Mouse (Mus musculus) MEL (cell line): ENCODE measurements around the gene Slc29a4. TPM values are rescaled to one million over a fixed set of nuclear protein-coding genes. Genes with fewer than 3 reads are reported as not detected.

Source experiments
- DNase-seq: peaks from one replicate; pipeline ENCODE4 v3.0.0; 2011; ENCODE audit warnings: low read depth, low spot score
- H3K27ac ChIP-seq: 2 replicates; pipeline ENCODE4 v1.5.1; 2012; ENCODE audit warnings: low read depth, mild to moderate bottlenecking, control low read depth, low read length, moderate library complexity; ENCODE audit not compliant: control insufficient read depth
- H3K27me3 ChIP-seq, 2 experiments: fragments of 150-350 bp in 1 of 2; sonication (generic) in 1 of 2; 2 replicates each; pipeline ENCODE4 v1.6.1; 2012; ENCODE audit warnings: low read length in 2 of 2, mild to moderate bottlenecking in 2 of 2, improper control_type of control experiment in 1 of 2, moderate library complexity in 1 of 2; ENCODE audit not compliant: insufficient read depth in 2 of 2, control insufficient read depth in 1 of 2
- H3K36me3 ChIP-seq, 2 experiments: 2 replicates each; pipeline ENCODE4 v1.6.1; 2012 to 2014; ENCODE audit warnings: low read length in 2 of 2, improper control_type of control experiment in 1 of 2, inconsistent platforms in 1 of 2, mild to moderate bottlenecking in 1 of 2; ENCODE audit not compliant: insufficient read depth in 2 of 2, control insufficient read depth in 1 of 2
- H3K4me1 ChIP-seq, 2 experiments: fragments of 150-350 bp in 1 of 2; sonication (generic) in 1 of 2; 2 replicates each; pipeline ENCODE4 v1.6.1; 2012; ENCODE audit warnings: low read length in 2 of 2, improper control_type of control experiment in 1 of 2, mild to moderate bottlenecking in 1 of 2; ENCODE audit not compliant: insufficient read depth in 2 of 2, control insufficient read depth in 1 of 2
- H3K4me3 ChIP-seq, 2 experiments: fragments of 150-350 bp in 1 of 2; sonication (generic) in 1 of 2; 2 replicates each; pipeline ENCODE4 v1.5.1; 2012; ENCODE audit warnings: low read depth in 2 of 2, low read length in 2 of 2, mild to moderate bottlenecking in 2 of 2, moderate library complexity in 2 of 2, control low read depth in 1 of 2, improper control_type of control experiment in 1 of 2; ENCODE audit not compliant: control insufficient read depth in 1 of 2, insufficient read depth in 1 of 2
- H3K79me2 ChIP-seq: 2 replicates; pipeline ENCODE4 v1.6.1; 2012; ENCODE audit warnings: mild to moderate bottlenecking, low read length, moderate library complexity; ENCODE audit not compliant: control insufficient read depth, poor library complexity, insufficient read depth
- H3K9ac ChIP-seq: 2 replicates; pipeline ENCODE4 v1.6.1; 2012; ENCODE audit warnings: low read depth, mild to moderate bottlenecking, control low read depth, low read length, moderate library complexity; ENCODE audit not compliant: control insufficient read depth, poor library complexity, severe bottlenecking
- H3K9me3 ChIP-seq: fragments of 150-350 bp; sonication (generic); replicated peaks from 2 replicates; pipeline ENCODE4 v1.6.1; 2012; ENCODE audit warnings: mild to moderate bottlenecking, low read length, improper control_type of control experiment, moderate library complexity; ENCODE audit not compliant: insufficient read depth
- BHLHE40 ChIP-seq: IDR thresholded peaks from 2 replicates; pipeline ENCODE4 v1.6.1; 2012; ENCODE audit warnings: low read depth, mild to moderate bottlenecking, inconsistent platforms, low read length, improper control_type of control experiment, borderline replicate concordance
- CHD1 ChIP-seq: IDR thresholded peaks from 2 replicates; pipeline ENCODE4 v1.6.1; 2012; ENCODE audit warnings: low read depth, mild to moderate bottlenecking, inconsistent platforms, low read length, improper control_type of control experiment
- CHD2 ChIP-seq: IDR thresholded peaks from 2 replicates; pipeline ENCODE4 v1.6.1; 2011; ENCODE audit warnings: low read length, improper control_type of control experiment
- CTCF ChIP-seq, 3 experiments: IDR thresholded peaks in 2 of 3; conservative IDR thresholded peaks in 1 of 3; 2 replicates each; pipeline ENCODE4 v1.5.1; 2011 to 2012; ENCODE audit warnings: low read length in 3 of 3, low read depth in 2 of 3, mild to moderate bottlenecking in 2 of 3, improper control_type of control experiment in 1 of 3, inconsistent platforms in 1 of 3, mixed read lengths in 1 of 3, moderate library complexity in 1 of 3; ENCODE audit not compliant: control insufficient read depth in 1 of 3, insufficient read depth in 1 of 3, poor library complexity in 1 of 3, severe bottlenecking in 1 of 3
- ELF1 ChIP-seq: IDR thresholded peaks from 2 replicates; pipeline ENCODE4 v1.6.1; 2014; ENCODE audit warnings: low read depth, mild to moderate bottlenecking, inconsistent platforms, low read length, improper control_type of control experiment, moderate library complexity
- ETS1 ChIP-seq: IDR thresholded peaks from 2 replicates; pipeline ENCODE4 v1.6.1; 2012; ENCODE audit warnings: low read depth, mild to moderate bottlenecking, inconsistent platforms, low read length, improper control_type of control experiment, moderate library complexity
- GATA1 ChIP-seq: IDR thresholded peaks from 2 replicates; pipeline ENCODE4 v1.6.1; 2011; ENCODE audit warnings: low read depth, low read length, improper control_type of control experiment
- HCFC1 ChIP-seq: IDR thresholded peaks from 2 replicates; pipeline ENCODE4 v1.6.1; 2012; ENCODE audit warnings: low read depth, mild to moderate bottlenecking, inconsistent platforms, low read length, improper control_type of control experiment, moderate library complexity
- JUND ChIP-seq: IDR thresholded peaks from 2 replicates; pipeline ENCODE4 v1.6.1; 2011; ENCODE audit warnings: low read depth, mild to moderate bottlenecking, improper control_type of control experiment, low read length
- KAT2A ChIP-seq: conservative IDR thresholded peaks from 2 replicates; pipeline ENCODE4 v1.6.1; 2012; ENCODE audit warnings: low read depth, low read length, improper control_type of control experiment, inconsistent platforms
- MAFK ChIP-seq: IDR thresholded peaks from 2 replicates; pipeline ENCODE4 v1.6.1; 2011; ENCODE audit warnings: low read depth, mild to moderate bottlenecking, low read length, improper control_type of control experiment, borderline replicate concordance
- MYC ChIP-seq: IDR thresholded peaks from 2 replicates; pipeline ENCODE4 v1.6.1; 2011; ENCODE audit warnings: low read depth, mild to moderate bottlenecking, low read length, improper control_type of control experiment, moderate library complexity
- NELFE ChIP-seq: IDR thresholded peaks from 2 replicates; pipeline ENCODE4 v1.6.1; 2011; ENCODE audit warnings: low read depth, low read length, improper control_type of control experiment
- NRF1 ChIP-seq: IDR thresholded peaks from 2 replicates; pipeline ENCODE4 v1.6.1; 2014; ENCODE audit warnings: low read depth, mild to moderate bottlenecking, inconsistent platforms, low read length, improper control_type of control experiment, moderate library complexity; ENCODE audit not compliant: poor library complexity, insufficient read depth, severe bottlenecking
- POLR2AphosphoS5 ChIP-seq: IDR thresholded peaks from 2 replicates; pipeline ENCODE4 v1.6.1; 2012; ENCODE audit warnings: low read depth, borderline replicate concordance, mild to moderate bottlenecking, inconsistent platforms, low read length, moderate library complexity, mixed read lengths
- RAD21 ChIP-seq: IDR thresholded peaks from 2 replicates; pipeline ENCODE4 v1.6.1; 2011; ENCODE audit warnings: mild to moderate bottlenecking, low read depth, low read length, improper control_type of control experiment
- SIN3A ChIP-seq: IDR thresholded peaks from 2 replicates; pipeline ENCODE4 v1.6.1; 2012; ENCODE audit warnings: low read length, improper control_type of control experiment, inconsistent platforms
- TAL1 ChIP-seq: IDR thresholded peaks from 2 replicates; pipeline ENCODE4 v1.6.1; 2012; ENCODE audit warnings: mild to moderate bottlenecking, inconsistent platforms, low read length, moderate library complexity, mixed read lengths
- TBP ChIP-seq: IDR thresholded peaks from 2 replicates; pipeline ENCODE4 v1.8.0; 2011; ENCODE audit warnings: low read depth, low read length, improper control_type of control experiment
- TCF12 ChIP-seq: IDR thresholded peaks from 2 replicates; pipeline ENCODE4 v1.6.1; 2014; ENCODE audit warnings: low read depth, mild to moderate bottlenecking, inconsistent platforms, low read length, improper control_type of control experiment, moderate library complexity
- USF2 ChIP-seq, 2 experiments: IDR thresholded peaks; 2 replicates each; pipeline ENCODE4 v1.6.1; 2011 to 2012; ENCODE audit warnings: improper control_type of control experiment in 2 of 2, low read length in 2 of 2, borderline replicate concordance in 1 of 2, inconsistent platforms in 1 of 2, low read depth in 1 of 2, mild to moderate bottlenecking in 1 of 2; ENCODE audit not compliant: insufficient read depth in 1 of 2
- ZC3H11A ChIP-seq: IDR thresholded peaks from 2 replicates; pipeline ENCODE4 v1.6.1; 2012; ENCODE audit warnings: low read depth, mild to moderate bottlenecking, inconsistent platforms, low read length, improper control_type of control experiment
- ZMIZ1 ChIP-seq: IDR thresholded peaks from 2 replicates; pipeline ENCODE4 v1.6.1; 2012; ENCODE audit warnings: low read depth, mild to moderate bottlenecking, inconsistent platforms, low read length, improper control_type of control experiment, moderate library complexity
- polyA plus RNA-seq, 2 experiments: library from polyadenylated mRNA; stranded (reverse) in 1 of 2; unstranded in 1 of 2; fragments of >175 nt in 1 of 2; fragments of >200 nt in 1 of 2; gene quantifications; 2 replicates each; pipeline versions ENCODE4 v1.2.1 to v1.2.4; 2012; ENCODE audit warnings: low replicate concordance in 2 of 2, low read depth in 1 of 2; ENCODE audit not compliant: insufficient read length in 2 of 2, insufficient read depth in 1 of 2, missing spikeins in 1 of 2
- total RNA-seq: library from RNA; depleted of rRNA; stranded (reverse); fragments of 300-350 nt; gene quantifications from 2 replicates; pipeline ENCODE4 v1.2.3, GENCODE M21; 2012

Gene Slc29a4
- total and polyA plus RNA-seq, 3 experiments = not detected

DNA sequence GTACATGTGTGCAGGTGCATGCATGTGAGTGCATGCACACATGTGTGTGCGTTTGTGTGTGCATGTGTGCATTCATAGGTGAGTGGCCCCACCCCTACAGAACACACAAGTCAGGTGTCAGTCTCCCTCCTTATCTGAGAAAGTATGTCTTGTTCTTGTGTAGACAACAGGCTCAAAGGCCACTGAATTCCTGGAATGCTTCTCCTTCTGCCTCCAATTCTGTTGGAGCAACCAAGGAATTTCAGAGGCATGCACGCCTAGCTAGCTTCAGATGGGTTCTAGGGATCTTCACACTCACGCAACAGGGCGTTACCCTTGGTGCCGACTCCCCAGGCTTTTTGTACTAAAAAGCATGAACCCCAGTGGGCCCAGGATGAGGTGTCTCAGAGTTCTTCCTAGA lies 77.3 kb downstream of the Slc29a4 start:
- Histone ChIP-seq H3K36me3 (no peaks in the 10 kb centered on the region), H3K27me3 (no peaks in the 10 kb centered on the region), H3K4me3 (no peak overlapping the region), H3K9me3 (no peaks in the 10 kb centered on the region)
- no peak for DNase-seq
- TF ChIP-seq ETS1 (no peak), NELFE (no peak), BHLHE40 (no peak), POLR2AphosphoS5 (no peak), ELF1 (no peak), TBP (no peak), ZMIZ1 (no peak), KAT2A (no peak), USF2 (IDR thresholded peaks at IDR 0.05; ENCODE audit: borderline replicate concordance in 1 of 2, insufficient read depth in 1 of 2, low read depth in 1 of 2, low read length in 2 of 2) (no peak), CHD1 (no peak), RAD21 (no peak), SIN3A (no peak), NRF1 (no peak)
- TF ChIP-seq, all 39 proteins: peak for 0
- Histone ChIP-seq H3K4me1 (no peaks in the 10 kb centered on the region), H3K27ac (no peak overlapping the region), H3K79me2 (no peaks in the 10 kb centered on the region), H3K9ac (no peak overlapping the region)

DNA sequence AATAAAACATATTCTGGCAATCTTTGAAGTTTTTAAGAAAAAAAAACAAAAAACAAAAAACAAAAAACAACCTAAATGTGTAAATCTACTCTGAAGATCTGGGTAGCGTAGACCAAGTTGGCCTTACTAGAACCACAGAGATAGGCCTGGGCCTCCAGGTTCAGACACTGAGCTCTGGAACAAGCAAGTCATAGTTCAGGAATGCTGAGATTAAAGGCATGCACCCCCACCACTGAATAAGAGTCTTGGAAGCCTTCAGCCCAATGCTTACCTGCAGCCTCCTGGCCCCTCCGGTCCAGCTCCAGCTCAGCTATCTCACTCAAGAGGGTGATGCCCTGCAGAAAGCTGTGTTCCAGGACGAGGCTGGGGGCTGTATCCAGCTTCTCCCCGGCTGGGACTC lies 78.7 kb downstream of the Slc29a4 start:
- TF ChIP-seq GATA1 = no peak
- DNase-seq = no peak
- no peak overlapping the region for H3K27ac ChIP-seq
- no peak overlapping the region for H3K9ac ChIP-seq
- no peak overlapping the region for H3K4me3 ChIP-seq
- H3K9me3 ChIP-seq = no peaks in the 10 kb centered on the region
- no peaks in the 10 kb centered on the region for H3K36me3 ChIP-seq
- no peaks in the 10 kb centered on the region for H3K79me2 ChIP-seq
- H3K4me1 ChIP-seq = no peaks in the 10 kb centered on the region
- no peaks in the 10 kb centered on the region for H3K27me3 ChIP-seq

DNA sequence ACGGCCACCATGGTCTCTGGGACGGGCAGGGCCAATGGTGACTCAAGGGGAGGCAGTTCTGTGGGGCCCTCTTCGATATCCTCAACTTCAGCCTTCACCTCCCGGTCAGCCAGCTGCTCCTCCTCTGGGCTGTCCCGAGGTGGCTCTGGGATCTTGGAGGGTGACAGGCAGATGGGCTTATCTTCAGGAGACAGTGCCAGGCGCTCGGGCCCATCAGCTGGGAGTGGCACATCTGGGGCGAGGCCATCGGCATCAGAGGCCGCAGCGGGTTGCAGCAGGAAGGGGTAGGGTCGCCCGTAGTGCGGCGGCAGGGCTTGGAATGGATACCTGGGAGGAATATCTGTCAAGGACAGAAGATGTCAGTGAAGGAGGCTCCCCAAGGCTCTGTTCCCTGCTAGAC lies 79.7 kb downstream of the Slc29a4 start:
- no peaks in the 10 kb centered on the region for H3K36me3 ChIP-seq
- TF ChIP-seq GATA1 (no peak), JUND (no peak), TCF12 (no peak), CTCF (IDR thresholded peaks at IDR 0.05 in 2 of 3, conservative IDR thresholded peaks at IDR 0.05 in 1 of 3; ENCODE audit: control insufficient read depth in 1 of 3, insufficient read depth in 1 of 3, low read depth in 2 of 3, low read length in 3 of 3, poor library complexity in 1 of 3, severe bottlenecking in 1 of 3) (no peak), BHLHE40 (no peak), KAT2A (no peak), USF2 (IDR thresholded peaks at IDR 0.05; ENCODE audit: borderline replicate concordance in 1 of 2, insufficient read depth in 1 of 2, low read depth in 1 of 2, low read length in 2 of 2) (no peak), HCFC1 (no peak), NRF1 (no peak), POLR2AphosphoS5 (no peak), CHD2 (no peak), TBP (no peak), ZC3H11A (no peak), MYC (no peak), MAFK (no peak), TAL1 (no peak)
- DNase-seq = no peak
- no peaks in the 10 kb centered on the region for H3K79me2 ChIP-seq
- no peak overlapping the region for H3K27ac ChIP-seq
- no peaks in the 10 kb centered on the region for H3K9me3 ChIP-seq
- H3K4me1 ChIP-seq = no peaks in the 10 kb centered on the region
- no peak overlapping the region for H3K4me3 ChIP-seq
- no peaks in the 10 kb centered on the region for H3K27me3 ChIP-seq
- no peak overlapping the region for H3K9ac ChIP-seq
